Mouse (Mus musculus) erythroid progenitor cell, adult 5-6 weeks (primary cell): ENCODE results near the gene Top3b. TPM values are rescaled to one million over a fixed set of nuclear protein-coding genes. Genes with fewer than 3 reads are reported as not detected.

Experiments
- total RNA-seq, 2 experiments: library from RNA; stranded (forward) in 1 of 2; stranded (reverse) in 1 of 2; fragments of 150-400 nt in 1 of 2; fragments of 186-747, 209-891 nt in 1 of 2; gene quantifications; 2 replicates each; pipeline versions ENCODE4 v1.2.3 to v1.2.4; 2015 to 2017; ENCODE audit warnings: low replicate concordance in 2 of 2

Top3b gene
- total RNA-seq, 2 experiments from 2014 or later = 24.3 to 33.5 TPM

Other genes starting within 250 kb of the Top3b start
- gene Olfr19, start 194.3 kb upstream of the Top3b start, total RNA-seq (2015; ENCODE audit: low replicate concordance) = not detected in 2 replicates
- gene Olfr19, start 194.3 kb upstream of the Top3b start, total RNA-seq (2017; ENCODE audit: low replicate concordance) = not detected in 2 replicates
- not detected in 2 replicates for gene Spag6l, start 41.3 kb upstream of the Top3b start, total RNA-seq (2015; ENCODE audit: low replicate concordance)
- gene Spag6l, start 41.3 kb upstream of the Top3b start, total RNA-seq (2017; ENCODE audit: low replicate concordance) = 3.6 TPM in 1 of 2 replicates, not detected in the other
- gene Igll1, start 6.8 kb upstream of the Top3b start, total RNA-seq (2015; ENCODE audit: low replicate concordance) = 46.9 and 57.8 TPM in 2 replicates
- gene Igll1, start 6.8 kb upstream of the Top3b start, total RNA-seq (2017; ENCODE audit: low replicate concordance) = 2.7 and 10.8 TPM in 2 replicates
- gene Vpreb1, start 107 bp downstream of the Top3b start, total RNA-seq (2015; ENCODE audit: low replicate concordance) = 19.1 and 29.8 TPM in 2 replicates
- 8.5 and 11.7 TPM in 2 replicates for gene Vpreb1, start 107 bp downstream of the Top3b start, total RNA-seq (2017; ENCODE audit: low replicate concordance)
- gene Ppm1f, start 25.7 kb downstream of the Top3b start, total RNA-seq (2015; ENCODE audit: low replicate concordance) = 1.7 and 1.8 TPM in 2 replicates
- 0.30 and 2.7 TPM in 2 replicates for gene Ppm1f, start 25.7 kb downstream of the Top3b start, total RNA-seq (2017; ENCODE audit: low replicate concordance)
- 81.7 and 109 TPM in 2 replicates for gene Mapk1, start 112.6 kb downstream of the Top3b start, total RNA-seq (2015; ENCODE audit: low replicate concordance)
- 113 and 116 TPM in 2 replicates for gene Mapk1, start 112.6 kb downstream of the Top3b start, total RNA-seq (2017; ENCODE audit: low replicate concordance)
- not detected in 2 replicates for gene Ypel1, start 199.0 kb downstream of the Top3b start, total RNA-seq (2015; ENCODE audit: low replicate concordance)
- not detected in 2 replicates for gene Ypel1, start 199.0 kb downstream of the Top3b start, total RNA-seq (2017; ENCODE audit: low replicate concordance)
- 41.9 and 43.2 TPM in 2 replicates for gene Ppil2, start 240.5 kb downstream of the Top3b start, total RNA-seq (2015; ENCODE audit: low replicate concordance)
- 37.7 and 65.6 TPM in 2 replicates for gene Ppil2, start 240.5 kb downstream of the Top3b start, total RNA-seq (2017; ENCODE audit: low replicate concordance)